Mouse (Mus musculus): ENCODE measurements at regions not wholly inside any gene's neighbourhood (a gene's known extent, or its start where the extent isn't known, plus 50 kb on each side); places are given as distances from the start of the nearest gene placed in this dataset.

GRCm38 (mm10) chrX:150709416-150709815 lies 52.0 kb upstream of the Tro start:
- peak; percentile 15 to 27 for DNase-seq
